Mouse (Mus musculus) neural tube, embryonic 15.5 days (tissue): ENCODE measurements around the gene Itpkb. TPM values are rescaled to one million over a fixed set of nuclear protein-coding genes. Genes with fewer than 3 reads are reported as not detected.
"Not testable (repeated sequence)": the region's sequence is repeated elsewhere in the genome, so short reads cannot be mapped to it uniquely, and the experiment has no call there.

Experiments
- ATAC-seq: fragments of 200-750 bp; cut with Nextera tagmentation; 2 replicates; pipeline ENCODE4 v1.8.0; 2017; ENCODE audit warnings: mild to moderate bottlenecking, moderate TSS enrichment, moderate library complexity; ENCODE audit not compliant: low FRiP score
- H3K27ac ChIP-seq: fragments of 300-500 bp; sonication (generic); replicated peaks from 2 replicates; pipeline ENCODE4 v1.5.1; 2015; ENCODE audit warnings: mild to moderate bottlenecking, inconsistent platforms
- H3K27me3 ChIP-seq: fragments of 300-500 bp; sonication (generic); replicated peaks from 2 replicates; pipeline ENCODE4 v1.6.1; 2015; ENCODE audit warnings: inconsistent platforms
- H3K36me3 ChIP-seq: fragments of 300-500 bp; sonication (generic); 2 replicates; pipeline ENCODE4 v1.6.1; 2015; ENCODE audit warnings: inconsistent platforms
- H3K4me1 ChIP-seq: fragments of 300-500 bp; sonication (generic); 2 replicates; pipeline ENCODE4 v1.6.1; 2015; ENCODE audit warnings: inconsistent platforms
- H3K4me2 ChIP-seq: fragments of 300-500 bp; sonication (generic); 2 replicates; pipeline ENCODE4 v1.6.1; 2015; ENCODE audit warnings: inconsistent platforms, mild to moderate bottlenecking, moderate library complexity
- H3K4me3 ChIP-seq: fragments of 300-500 bp; sonication (generic); replicated peaks from 2 replicates; pipeline ENCODE4 v1.5.1; 2015; ENCODE audit warnings: mild to moderate bottlenecking, inconsistent platforms
- H3K9ac ChIP-seq: fragments of 300-500 bp; sonication (generic); replicated peaks from 2 replicates; pipeline ENCODE4 v1.6.1; 2015; ENCODE audit warnings: mild to moderate bottlenecking, inconsistent platforms
- H3K9me3 ChIP-seq: fragments of 300-500 bp; sonication (generic); replicated peaks from 2 replicates; pipeline ENCODE4 v1.6.1; 2016; ENCODE audit warnings: inconsistent platforms
- WGBS: fragments of 180-500 bp; shearing (Covaris S2); methylation state at CpG from one replicate; pipeline ENCODE4 v1.1.7; 2015; ENCODE audit warnings: mixed read lengths; 5-methylcytosine and 5-hydroxymethylcytosine counted together
- polyA plus RNA-seq: library from polyadenylated mRNA; unstranded; fragments of >200 nt; fragmentation: Nextera tagmentation; extraction: Ambion mirVana; gene quantifications from 2 replicates; pipeline ENCODE4 v1.2.1, GENCODE M21; 2015

Gene Itpkb
- polyA plus RNA-seq, 1 experiment from 2014 or later = 4.1 TPM

- no peak for ATAC-seq
- H3K9ac ChIP-seq = no peak overlapping the region
- no peaks in the 10 kb centered on the region for H3K9me3 ChIP-seq
- H3K27ac ChIP-seq = peak overlapping the region; percentile 94
- H3K27me3 ChIP-seq = no peaks in the 10 kb centered on the region
- H3K4me3 ChIP-seq = no peak overlapping the region
- 49% methylated on average over 17 of the region's 17 CpGs for WGBS
- H3K4me2 ChIP-seq = peak overlapping the region; percentile 67
- H3K4me1 ChIP-seq = peaks cover 63% of the 10 kb centered on the region
- no peaks in the 10 kb centered on the region for H3K36me3 ChIP-seq
Observed at GRCm38 (mm10) chr1:180364005-180364404, 33.7 kb downstream of the Itpkb start.

- no peaks in the 10 kb centered on the region for H3K27me3 ChIP-seq
- H3K9me3 ChIP-seq = no peaks in the 10 kb centered on the region
- no peaks in the 10 kb centered on the region for H3K36me3 ChIP-seq
- H3K27ac ChIP-seq = peak overlapping the region; percentile 94
- H3K4me2 ChIP-seq = peak overlapping the region; percentile 67
- peak; percentile 29; the same call in 1 of the 2 replicates for ATAC-seq
- peak overlapping the region; percentile 43 for H3K4me3 ChIP-seq
- H3K9ac ChIP-seq = peak overlapping the region; percentile 53
- H3K4me1 ChIP-seq = peaks cover 62% of the 10 kb centered on the region
- 15% methylated on average over 2 of the region's 2 CpGs for WGBS
Observed at GRCm38 (mm10) chr1:180364720-180365119, 34.4 kb downstream of the Itpkb start.

- peak; percentile 93 for ATAC-seq
- Histone ChIP-seq H3K4me3 (peak overlapping the region; percentile 43), H3K9me3 (no peaks in the 10 kb centered on the region), H3K36me3 (no peaks in the 10 kb centered on the region), H3K27me3 (no peaks in the 10 kb centered on the region), H3K4me1 (peaks cover 62% of the 10 kb centered on the region), H3K27ac (peak overlapping the region; percentile 94), H3K4me2 (peak overlapping the region; percentile 67), H3K9ac (peak overlapping the region; percentile 53)
- WGBS = 1% methylated on average over 29 of the region's 29 CpGs
Observed at GRCm38 (mm10) chr1:180365180-180365810, 35.0 kb downstream of the Itpkb start.

GRCm38 (mm10) chr1:180365983-180366811, 35.9 kb downstream of the Itpkb start:
- Histone ChIP-seq H3K9me3 (no peaks in the 10 kb centered on the region), H3K4me2 (peak overlapping the region; percentile 67), H3K27ac (peak overlapping the region; percentile 94), H3K4me1 (peaks cover 62% of the 10 kb centered on the region), H3K36me3 (no peaks in the 10 kb centered on the region), H3K9ac (no peak overlapping the region), H3K27me3 (no peaks in the 10 kb centered on the region), H3K4me3 (no peak overlapping the region)
- ATAC-seq = no peak
- WGBS = 56% methylated on average over 18 of the region's 18 CpGs

- no peak for ATAC-seq
- H3K4me1 ChIP-seq = peaks cover 62% of the 10 kb centered on the region
- H3K9me3 ChIP-seq = no peaks in the 10 kb centered on the region
- H3K27ac ChIP-seq = peak overlapping the region; percentile 94; the same call in 1 of the 2 replicates
- no peak overlapping the region for H3K4me2 ChIP-seq
- H3K27me3 ChIP-seq = no peaks in the 10 kb centered on the region
- no peaks in the 10 kb centered on the region for H3K36me3 ChIP-seq
- no peak overlapping the region for H3K9ac ChIP-seq
- WGBS = 50% methylated on average over 3 of the region's 3 CpGs
- no peak overlapping the region for H3K4me3 ChIP-seq
Observed at GRCm38 (mm10) chr1:180367045-180367619, 36.8 kb downstream of the Itpkb start.

GRCm38 (mm10) chr1:180367626-180368025, 37.3 kb downstream of the Itpkb start:
- no peak overlapping the region for H3K27ac ChIP-seq
- 52% methylated on average over 3 of the region's 3 CpGs for WGBS
- H3K9ac ChIP-seq = no peak overlapping the region
- no peaks in the 10 kb centered on the region for H3K36me3 ChIP-seq
- no peaks in the 10 kb centered on the region for H3K9me3 ChIP-seq
- peaks cover 62% of the 10 kb centered on the region for H3K4me1 ChIP-seq
- H3K4me3 ChIP-seq = no peak overlapping the region
- no peak for ATAC-seq
- H3K4me2 ChIP-seq = no peak overlapping the region
- H3K27me3 ChIP-seq = no peaks in the 10 kb centered on the region

GRCm38 (mm10) chr1:180368112-180368511, 37.8 kb downstream of the Itpkb start:
- Histone ChIP-seq H3K4me1 (peaks cover 59% of the 10 kb centered on the region), H3K4me3 (no peak overlapping the region), H3K9me3 (no peaks in the 10 kb centered on the region), H3K4me2 (no peak overlapping the region), H3K36me3 (no peaks in the 10 kb centered on the region), H3K9ac (no peak overlapping the region), H3K27ac (no peak overlapping the region), H3K27me3 (no peaks in the 10 kb centered on the region)
- no peak for ATAC-seq
- WGBS = 84% methylated on average over 7 of the region's 7 CpGs

- Histone ChIP-seq H3K27ac (no peak overlapping the region), H3K4me1 (peaks cover 54% of the 10 kb centered on the region)
Observed at GRCm38 (mm10) chr1:180368646-180369045, 38.4 kb downstream of the Itpkb start.

GRCm38 (mm10) chr1:180370858-180371652, 40.8 kb downstream of the Itpkb start:
- Histone ChIP-seq H3K36me3 (no peaks in the 10 kb centered on the region), H3K27me3 (no peaks in the 10 kb centered on the region), H3K4me1 (peaks cover 31% of the 10 kb centered on the region), H3K4me2 (no peak overlapping the region), H3K4me3 (no peak overlapping the region), H3K27ac (no peak overlapping the region), H3K9ac (no peak overlapping the region), H3K9me3 (no peaks in the 10 kb centered on the region)
- WGBS = 67% methylated on average over 10 of the region's 10 CpGs
- no peak for ATAC-seq

More at GRCm38 (mm10) chr1:180368646-180369045, 38.4 kb downstream of the Itpkb start:
- Histone ChIP-seq H3K27me3 (no peaks in the 10 kb centered on the region), H3K4me3 (no peak overlapping the region), H3K4me2 (no peak overlapping the region), H3K9me3 (no peaks in the 10 kb centered on the region), H3K9ac (no peak overlapping the region), H3K36me3 (no peaks in the 10 kb centered on the region)
- no peak for ATAC-seq
- WGBS = 82% methylated on average over 9 of the region's 9 CpGs

- not testable (repeated sequence) for ATAC-seq, H3K4me3 ChIP-seq, H3K4me2 ChIP-seq, H3K27ac ChIP-seq, H3K36me3 ChIP-seq, H3K9me3 ChIP-seq, H3K27me3 ChIP-seq, H3K9ac ChIP-seq
- 90% methylated on average over 5 of the region's 5 CpGs for WGBS
- H3K4me1 ChIP-seq = peaks cover 19% of the 10 kb centered on the region
Observed at GRCm38 (mm10) chr1:180372258-180372657, 42.0 kb downstream of the Itpkb start.

GRCm38 (mm10) chr1:180376598-180376997, 46.3 kb downstream of the Itpkb start:
- Histone ChIP-seq H3K36me3 (no peaks in the 10 kb centered on the region), H3K4me3 (no peak overlapping the region), H3K27ac (0 out of 2 replicates have a peak overlapping the region, but pooled peaks have one; percentile 2), H3K9ac (no peak overlapping the region), H3K4me2 (no peak overlapping the region), H3K27me3 (no peaks in the 10 kb centered on the region), H3K4me1 (no peaks in the 10 kb centered on the region), H3K9me3 (no peaks in the 10 kb centered on the region)
- WGBS = 83% methylated on average over 7 of the region's 7 CpGs
- ATAC-seq = no peak
